Mouse (Mus musculus) urinary bladder, postnatal 4 days (tissue): ENCODE data around the gene Enc1.

Experiments
- DNase-seq, 2 experiments: peaks; one replicate each; pipeline ENCODE4 v3.0.0; 2021 to 2022; ENCODE audit warnings: low spot score in 2 of 2

Gene Enc1

DNA sequence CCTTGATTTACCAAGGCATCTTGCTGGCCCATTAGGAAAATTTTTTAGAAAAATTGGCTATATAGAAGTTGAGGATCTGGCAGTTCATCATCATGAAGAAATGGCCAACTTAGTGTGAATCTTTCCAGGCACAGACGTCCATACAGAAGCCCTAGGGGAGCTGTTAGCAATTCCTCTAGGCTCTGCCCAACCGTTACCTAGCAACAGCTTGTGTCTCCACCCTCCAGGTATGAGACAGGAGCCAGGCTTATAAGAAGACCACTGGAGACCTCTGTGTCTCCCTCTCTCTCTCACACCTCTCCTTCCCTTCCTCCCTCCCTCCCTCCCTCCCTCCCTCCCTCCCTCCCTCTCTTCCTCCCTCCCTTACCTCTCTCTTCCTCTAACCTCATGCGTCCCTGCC lies 49.8 kb downstream of the Enc1 start:
- DNase-seq: no peak

DNA sequence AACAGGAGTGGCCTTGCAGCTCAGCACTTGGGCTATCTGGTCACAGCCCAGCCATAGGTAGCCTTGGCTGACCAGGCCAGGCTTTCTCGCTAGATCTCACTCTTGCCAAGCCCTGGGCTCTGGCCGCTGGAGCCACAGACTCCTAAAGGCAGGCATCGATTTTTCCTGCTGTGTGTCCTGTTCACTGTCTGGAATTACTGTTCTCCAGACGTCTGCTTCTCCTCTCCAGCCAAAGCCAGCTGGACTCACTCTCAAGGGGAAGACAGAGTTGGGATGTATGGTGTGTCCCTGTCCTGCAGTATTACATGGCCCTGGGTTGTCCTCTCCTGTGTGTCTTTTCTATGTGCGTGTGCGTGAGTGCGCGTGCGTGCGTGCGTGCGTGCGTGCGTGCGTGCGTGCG lies 50.4 kb downstream of the Enc1 start:
- no peak for DNase-seq

DNA sequence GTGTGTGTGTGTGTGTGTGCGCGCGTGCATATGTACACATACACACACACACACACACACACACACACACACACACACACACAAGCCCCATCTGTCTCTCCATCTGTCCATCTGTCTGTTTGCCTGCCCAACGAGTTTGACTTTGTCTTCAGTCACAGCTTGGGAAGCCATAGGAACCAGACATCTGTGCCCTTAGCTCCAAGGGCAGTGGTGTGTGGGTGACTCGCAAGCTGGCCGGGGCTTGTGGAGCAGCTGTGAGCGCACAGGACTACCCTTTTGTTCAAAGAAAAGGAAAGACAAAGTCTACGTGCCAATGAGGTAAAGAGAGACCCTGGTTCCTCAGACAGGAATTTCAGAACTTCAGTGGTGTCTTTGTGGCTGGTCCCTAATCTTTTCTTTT lies 51.1 kb downstream of the Enc1 start:
- no peak for DNase-seq

DNA sequence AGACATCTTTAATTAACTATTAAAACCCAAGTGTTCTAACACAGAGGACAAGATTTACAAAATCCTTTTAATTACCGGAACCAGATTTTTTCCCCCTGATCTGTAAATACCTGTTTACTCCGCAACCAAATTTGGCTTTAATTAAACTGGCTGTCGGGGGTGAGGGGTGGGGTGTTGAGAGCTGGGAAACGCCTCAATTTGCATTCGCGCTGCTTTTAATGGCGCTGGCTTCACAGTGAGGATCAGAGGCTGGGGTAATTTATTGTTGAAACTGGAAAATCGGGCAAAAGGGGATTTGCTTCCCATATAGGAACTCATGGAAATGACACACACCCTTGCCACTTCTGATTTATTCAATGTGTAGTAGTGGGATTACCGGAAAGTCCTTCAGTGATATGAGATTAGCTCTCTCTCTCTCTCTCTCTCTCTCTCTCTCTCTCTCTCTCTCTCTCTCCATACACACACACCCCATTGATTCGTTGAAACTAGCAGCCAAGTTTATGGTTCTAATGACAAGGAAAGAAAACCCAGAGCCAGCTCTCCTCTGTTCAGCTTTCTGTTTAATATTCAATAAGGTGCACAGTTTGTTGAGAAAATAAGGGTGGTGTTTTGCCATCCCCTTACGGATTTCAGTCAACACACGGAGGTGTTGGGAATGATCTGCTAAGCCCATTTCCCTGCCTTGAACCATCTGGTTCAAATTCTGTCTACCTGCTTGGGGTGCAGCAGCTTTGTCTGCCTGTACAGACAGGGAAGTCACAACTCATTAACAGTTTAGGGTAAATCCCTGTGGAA lies 51.7 kb downstream of the Enc1 start:
- no peak for DNase-seq

DNA sequence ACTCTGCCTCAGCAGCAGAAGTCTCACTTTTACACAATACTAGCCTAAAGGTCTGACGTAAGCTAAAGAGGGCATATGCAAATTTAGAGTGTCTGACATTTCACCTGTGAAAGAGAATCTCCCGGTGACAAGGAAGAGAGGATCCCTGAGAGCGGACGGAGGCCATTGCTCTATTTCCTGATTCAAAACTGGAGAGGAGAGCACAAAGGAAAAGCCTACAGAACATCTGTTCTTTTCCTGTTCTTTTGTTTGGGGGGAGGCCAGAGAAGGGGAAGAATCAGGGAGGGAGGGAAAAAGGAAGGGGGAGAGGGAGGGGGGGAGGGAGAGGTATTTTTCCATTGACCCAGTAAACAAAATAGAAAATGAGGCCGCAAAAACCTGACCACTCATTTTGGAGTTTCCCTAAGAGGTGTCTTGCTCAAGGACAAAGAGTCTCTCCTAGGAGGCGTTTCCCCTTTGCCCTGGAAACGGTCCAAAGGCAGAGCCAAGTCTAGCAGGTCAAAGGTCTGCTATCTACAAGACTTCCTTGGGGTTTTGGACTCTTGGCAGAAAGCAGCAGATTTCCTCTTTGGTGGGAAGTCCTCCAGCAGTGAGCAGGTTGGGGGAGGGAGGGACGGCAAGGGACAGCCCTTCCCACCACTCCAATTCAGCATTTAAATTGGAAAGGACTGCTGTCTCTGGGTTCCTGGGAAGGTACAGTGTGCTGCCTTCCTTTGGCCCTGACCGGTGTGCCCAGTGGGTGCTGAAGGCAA lies 54.4 kb downstream of the Enc1 start:
- DNase-seq: peak in 1 of 2 experiments; percentile 39

DNA sequence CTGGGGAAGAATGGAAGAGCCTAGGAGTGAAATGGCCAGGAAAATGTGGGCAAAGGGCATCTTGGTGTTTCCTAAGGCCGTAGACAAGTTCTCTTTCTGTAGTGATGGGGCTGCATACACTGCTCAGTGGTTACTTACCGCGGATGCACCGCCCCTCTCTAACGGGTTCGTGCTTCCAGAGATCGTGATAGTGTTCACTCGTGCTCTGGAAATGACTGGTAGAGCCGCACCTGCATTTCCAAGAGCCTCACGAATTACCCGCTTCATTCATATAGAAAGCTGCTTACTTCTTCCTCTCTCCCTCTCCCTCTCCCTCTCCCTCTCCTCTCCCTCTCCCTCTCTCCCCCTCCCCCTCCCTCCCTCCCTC lies 54.9 kb downstream of the Enc1 start:
- DNase-seq: no peak

DNA sequence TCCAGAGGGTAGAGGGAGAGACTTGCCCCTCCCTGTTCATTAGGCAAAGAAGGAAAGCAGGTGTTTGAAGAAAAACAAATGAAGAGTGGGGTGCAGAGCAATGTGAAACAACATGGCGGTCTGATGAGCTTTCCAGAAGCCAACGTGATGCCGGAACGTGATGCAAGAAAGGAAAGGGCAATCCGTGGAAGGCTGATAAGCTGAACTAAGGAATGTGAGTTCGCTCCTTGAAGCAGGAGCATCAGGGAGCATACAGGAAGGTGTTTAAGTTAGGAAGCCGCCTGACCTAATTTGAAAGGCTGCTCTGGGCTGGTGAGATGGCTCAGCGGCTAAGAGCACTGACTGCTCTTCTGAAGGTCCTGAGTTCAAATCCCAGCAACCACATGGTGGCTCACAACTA lies 55.4 kb downstream of the Enc1 start:
- no peak for DNase-seq

DNA sequence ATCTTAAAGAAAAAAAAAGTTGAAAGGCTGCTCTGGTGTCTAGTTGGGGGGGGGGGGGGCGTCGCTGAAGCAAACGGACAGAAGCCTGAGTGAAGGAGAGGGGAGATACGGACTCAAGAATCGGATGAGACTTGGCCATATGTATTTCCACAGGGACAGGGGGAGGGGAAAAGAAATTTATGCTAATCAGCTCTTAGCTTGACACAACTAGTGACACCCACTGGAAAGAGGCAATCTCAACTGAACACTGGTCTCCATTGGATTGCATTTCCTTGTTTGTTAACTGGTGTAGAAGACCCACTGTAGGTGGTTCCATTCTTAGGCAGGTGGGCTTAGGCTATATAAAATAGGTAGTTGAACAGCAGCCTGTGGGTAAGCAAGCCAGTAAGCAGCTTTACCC lies 55.9 kb downstream of the Enc1 start:
- no peak for DNase-seq

DNA sequence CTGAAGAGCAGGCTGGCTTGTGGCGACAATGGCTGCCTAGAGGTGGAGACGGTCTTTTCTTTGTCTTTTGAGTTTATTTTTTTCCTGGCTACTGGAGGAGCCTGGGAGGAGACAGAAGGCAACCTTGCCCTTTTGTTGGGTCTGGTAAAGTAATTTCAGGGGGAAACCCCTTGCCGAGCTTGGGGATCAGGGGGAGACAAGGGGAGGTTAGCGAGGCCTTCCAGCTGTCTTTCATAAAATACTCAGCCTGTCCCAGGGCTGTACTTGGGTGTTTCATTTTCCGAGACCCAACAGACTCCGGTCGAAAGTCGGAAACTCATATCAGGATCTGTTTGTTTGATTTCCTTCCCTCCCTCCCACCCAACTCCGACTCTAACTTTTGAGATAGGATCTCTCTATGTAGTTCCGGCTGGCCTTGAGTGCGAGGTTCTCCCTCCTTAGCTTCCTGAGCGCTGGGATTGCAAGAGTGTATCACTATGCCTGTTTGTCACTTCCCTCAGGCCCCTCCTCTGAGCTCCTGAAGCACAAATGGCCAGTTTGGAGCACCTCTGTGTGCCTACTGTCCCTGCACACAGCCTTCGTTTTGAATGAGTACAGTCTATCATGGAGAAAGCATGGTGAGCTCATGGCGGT lies 56.6 kb downstream of the Enc1 start:
- no peak for DNase-seq

DNA sequence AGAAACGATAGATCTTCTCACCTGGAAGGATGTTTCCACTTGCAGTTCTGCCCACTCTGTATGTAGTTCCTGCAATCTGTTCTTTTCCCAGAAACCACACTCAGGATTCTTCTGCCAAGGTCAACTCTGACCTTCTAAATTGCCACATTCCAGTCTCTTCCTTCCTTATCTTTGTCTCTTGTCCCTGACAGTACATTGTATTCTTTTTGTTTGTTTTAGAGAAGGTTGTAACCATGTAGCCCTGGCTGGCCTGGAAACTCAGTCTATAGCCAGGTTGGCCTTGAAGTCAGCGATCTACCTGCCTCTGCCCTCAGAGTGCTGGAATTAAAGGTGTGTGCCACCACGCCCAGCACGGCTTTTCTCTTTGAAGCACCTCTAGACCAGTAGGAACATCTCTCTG lies 58.0 kb downstream of the Enc1 start:
- no peak for DNase-seq

DNA sequence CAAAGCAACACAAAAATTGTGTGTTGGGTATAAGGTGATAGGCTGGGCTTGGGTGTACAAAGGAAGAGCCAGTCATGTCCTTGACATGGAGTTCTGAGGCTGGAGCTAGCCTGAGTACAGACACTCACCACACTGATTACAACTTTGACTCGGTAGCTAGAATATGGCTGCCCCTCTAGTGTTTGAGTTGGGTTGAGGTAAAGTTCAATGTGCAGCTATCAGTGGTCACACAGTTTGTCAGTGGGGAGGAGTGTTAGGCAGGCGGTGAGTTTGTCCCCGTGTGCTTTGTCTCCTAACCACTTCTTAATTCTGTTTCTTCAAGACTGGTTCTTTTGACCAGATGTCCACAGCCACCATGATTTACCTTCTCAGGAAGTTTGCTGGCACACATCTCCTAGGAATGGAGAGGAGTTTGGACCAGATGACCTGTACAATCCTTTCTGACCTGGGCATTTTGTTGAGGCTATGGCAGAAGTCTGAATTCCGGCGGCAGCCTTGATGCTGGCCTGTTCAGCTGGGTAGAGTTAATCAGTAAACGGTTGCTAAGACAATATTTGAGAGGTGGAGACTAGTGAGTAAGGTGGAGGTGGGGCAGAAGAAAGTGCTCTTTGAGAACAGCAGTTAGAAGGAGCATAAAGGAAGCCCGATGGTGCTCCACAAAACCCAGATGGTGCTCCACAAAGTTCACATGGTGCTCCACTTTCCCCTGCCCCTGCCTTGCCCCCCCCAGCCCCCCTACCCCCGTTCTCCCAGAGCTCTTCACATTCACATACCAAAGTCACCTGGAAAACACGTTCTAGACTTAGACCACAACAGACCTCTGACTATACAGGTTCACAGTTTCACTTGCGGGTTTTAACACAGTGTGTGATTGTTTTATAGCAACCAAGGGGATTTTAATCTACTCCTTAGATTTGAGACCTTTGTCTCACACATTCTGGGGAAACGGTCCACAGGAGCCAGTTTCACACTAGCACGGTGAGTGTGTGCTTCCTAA lies 59.3 kb downstream of the Enc1 start:
- no peak for DNase-seq
